Mouse (Mus musculus) cerebellum, adult 18-20 months (tissue): Measurements from ENCODE around the gene Htatip2.

Source experiments
- DNase-seq, 2 experiments: peaks; one replicate each; pipeline ENCODE4 v3.0.0; 2021

The Htatip2 gene

GRCm38 (mm10) chr7:49786618-49787382, 27.9 kb downstream of the Htatip2 start:
- peak; percentile 34 to 52 for DNase-seq

DNA sequence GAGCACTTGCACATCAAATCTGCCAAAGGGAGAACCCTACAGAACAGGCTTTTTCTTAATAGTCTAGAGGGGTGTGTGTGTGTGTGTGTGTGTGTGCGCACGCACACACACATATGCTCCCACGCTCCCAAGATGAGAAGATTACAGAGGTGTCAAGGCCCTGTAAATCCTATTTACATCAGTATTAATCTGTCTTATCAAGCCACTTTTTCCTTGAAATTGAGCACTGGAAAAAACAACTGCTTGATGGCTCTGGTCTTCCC, 28.4 kb downstream of the Htatip2 start:
- DNase-seq: no peak

GRCm38 (mm10) chr7:49794304-49794703, 35.4 kb downstream of the Htatip2 start:
- no peak for DNase-seq

DNA sequence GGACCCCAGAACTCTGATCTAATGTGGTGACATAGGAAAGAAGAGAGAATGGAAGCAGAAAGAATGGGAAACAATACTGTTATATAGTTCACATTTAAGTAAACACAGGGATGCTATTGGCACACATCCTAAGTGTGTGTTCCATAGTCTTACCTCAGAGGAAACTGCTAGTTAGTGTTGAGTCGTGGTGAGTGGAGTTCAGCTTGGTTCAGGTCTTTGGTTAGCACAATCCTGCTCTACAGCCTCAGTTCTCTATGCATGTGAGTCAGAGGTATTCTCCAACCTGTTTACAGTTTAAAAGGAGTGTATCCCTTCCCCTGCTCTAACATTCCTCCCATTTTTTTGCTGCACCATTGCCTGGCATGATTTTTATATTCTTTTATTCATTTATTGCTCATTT, 38.3 kb downstream of the Htatip2 start:
- no peak for DNase-seq

- no peak for DNase-seq
Observed at GRCm38 (mm10) chr7:49803511-49803910, 44.6 kb downstream of the Htatip2 start.

DNA sequence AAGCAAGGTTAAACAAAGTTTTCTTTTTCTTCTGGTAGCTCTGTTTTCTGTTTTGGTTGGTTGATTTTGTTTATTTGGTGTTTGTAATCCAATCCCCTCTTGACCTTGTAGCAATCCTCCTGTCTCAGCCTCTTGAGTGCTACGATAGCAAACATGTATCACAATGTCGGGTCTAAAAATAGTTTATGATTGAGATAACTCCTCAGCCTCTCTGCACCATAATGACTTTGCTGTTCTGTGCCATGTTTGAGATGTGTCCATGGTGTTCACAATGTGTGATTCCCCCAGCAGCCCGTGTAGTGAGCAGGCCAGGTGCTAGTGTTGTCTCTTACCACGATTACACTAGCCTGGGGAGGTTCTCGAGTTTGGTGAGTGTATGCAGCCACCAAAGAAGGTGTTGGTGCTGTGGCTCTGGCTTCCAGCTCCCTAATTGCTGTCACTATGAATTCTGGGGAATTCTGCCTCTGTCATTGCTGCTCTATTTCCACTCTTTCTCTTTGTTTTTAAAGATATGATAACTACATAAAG, 45.8 kb downstream of the Htatip2 start:
- DNase-seq: no peak

GRCm38 (mm10) chr7:49805618-49806017, 46.7 kb downstream of the Htatip2 start:
- no peak for DNase-seq

DNA sequence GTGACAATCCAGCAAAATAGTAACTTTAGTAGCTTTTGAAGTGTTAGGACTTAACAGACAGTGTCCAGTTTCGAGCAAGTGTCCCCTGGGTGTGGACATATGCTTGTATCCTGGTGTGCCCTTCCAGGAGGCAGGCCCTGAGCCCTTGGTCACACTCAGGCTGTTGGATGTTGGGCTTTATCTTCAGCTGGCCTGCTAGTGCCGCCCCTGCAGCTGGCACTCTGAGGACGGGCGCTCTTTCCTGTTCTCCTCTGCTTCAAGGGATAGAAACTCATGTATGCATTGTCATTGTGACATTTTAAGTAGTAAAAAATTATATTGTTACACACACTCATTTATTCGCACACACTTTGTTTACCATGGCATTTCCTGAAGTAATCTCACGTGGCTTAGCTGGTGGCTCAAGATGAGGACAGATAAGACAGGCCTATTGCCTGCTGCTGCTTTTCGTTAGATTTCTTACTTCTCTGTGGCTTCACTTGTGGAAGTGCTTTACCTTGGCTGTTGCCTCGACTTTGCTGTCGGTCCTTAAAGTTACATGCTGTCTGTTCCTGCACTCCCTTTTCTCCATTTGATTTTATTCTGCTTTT, 48.3 kb downstream of the Htatip2 start:
- no peak for DNase-seq

DNA sequence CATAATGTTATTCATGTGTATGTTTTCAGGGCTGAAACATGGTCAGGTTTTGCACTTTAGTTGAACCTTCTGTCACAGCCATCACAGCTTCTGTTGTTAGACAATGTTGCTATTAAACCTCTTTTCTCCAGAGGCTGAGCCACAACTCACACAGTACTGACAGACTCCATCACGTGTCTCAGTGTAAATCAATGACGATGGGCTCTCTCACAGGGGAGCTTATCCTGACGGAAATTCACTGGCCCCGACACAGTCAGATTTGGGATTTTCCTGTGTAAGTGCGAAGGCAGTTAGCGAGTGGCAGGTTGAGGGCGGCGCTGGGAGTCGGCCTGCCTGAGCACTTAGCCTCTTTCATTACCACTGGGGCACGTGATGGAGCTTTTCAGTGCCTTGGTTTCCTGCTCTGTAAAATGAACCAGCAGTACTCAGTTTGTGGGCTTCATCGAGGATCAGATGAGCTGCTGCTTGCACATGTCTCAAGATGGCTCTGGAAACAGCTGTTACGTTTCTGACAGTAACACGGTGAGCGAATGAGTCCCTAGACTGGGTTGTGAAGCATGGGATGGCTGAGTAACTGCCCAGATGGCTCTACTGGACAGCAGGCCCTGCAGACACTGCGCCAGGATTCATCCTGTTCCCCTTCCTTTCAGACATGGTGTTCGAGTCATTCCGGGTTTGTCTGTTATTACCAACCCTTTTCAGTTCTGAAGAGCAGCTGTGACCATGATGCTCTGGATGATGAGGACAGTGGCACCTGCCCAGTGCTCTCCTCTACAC, 49.1 kb downstream of the Htatip2 start:
- DNase-seq: no peak

GRCm38 (mm10) chr7:49809100-49809499, 50.2 kb downstream of the Htatip2 start:
- DNase-seq: no peak

- no peak for DNase-seq
Observed at GRCm38 (mm10) chr7:49809562-49809961, 50.6 kb downstream of the Htatip2 start.

DNA sequence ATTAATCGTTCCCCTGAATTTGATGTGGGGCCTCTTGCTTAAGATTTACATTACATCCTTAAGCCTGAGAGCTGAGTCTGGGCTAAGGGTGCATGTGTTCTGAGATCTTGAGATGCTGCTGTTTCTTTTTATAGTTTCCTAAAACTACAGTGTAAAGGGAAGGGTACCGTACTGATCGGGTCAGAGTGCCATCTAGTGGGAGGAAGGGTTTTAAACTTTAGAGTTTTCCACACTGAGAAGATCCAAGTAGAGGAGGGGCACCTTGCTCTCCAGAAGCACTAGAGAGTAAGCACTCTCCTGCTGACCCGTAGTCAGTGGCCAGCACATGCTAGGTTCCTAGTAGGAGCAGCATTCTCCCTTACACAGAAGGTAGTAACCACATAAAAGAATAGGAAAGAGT, 52.4 kb downstream of the Htatip2 start:
- DNase-seq: peak in 1 of 2 experiments; percentile 6

- DNase-seq: no peak
Observed at GRCm38 (mm10) chr7:49819393-49819792, 60.5 kb downstream of the Htatip2 start.

GRCm38 (mm10) chr7:49821370-49821769, 62.5 kb downstream of the Htatip2 start:
- no peak for DNase-seq

DNA sequence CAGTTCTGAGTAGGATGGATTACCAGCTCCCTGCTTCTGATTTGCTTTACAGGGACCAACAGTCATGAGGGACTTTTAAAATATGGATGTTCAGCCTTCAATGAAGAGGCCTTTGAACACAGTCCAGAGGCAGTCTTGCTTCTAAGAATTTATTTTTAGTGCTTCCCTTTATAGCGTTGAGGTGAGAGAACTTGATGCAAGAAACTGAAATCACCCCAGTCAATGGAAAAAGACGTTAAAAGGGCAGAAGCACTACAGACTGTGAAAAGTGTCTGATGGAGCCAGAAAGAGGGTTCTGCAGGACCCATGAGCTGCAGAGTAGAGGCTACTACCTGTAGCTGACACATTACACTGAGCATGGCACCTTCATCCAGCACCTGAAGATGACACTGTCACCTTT, 63.1 kb downstream of the Htatip2 start:
- DNase-seq: no peak
